Mouse (Mus musculus) hindbrain, embryonic 12.5 days (tissue): ENCODE results near the gene Agbl3. TPM values are rescaled to one million over a fixed set of nuclear protein-coding genes. Genes with fewer than 3 reads are reported as not detected.

Source experiments
- ATAC-seq: fragments of 200-750 bp; cut with Nextera tagmentation; 2 replicates; pipeline ENCODE4 v1.8.0; 2017; ENCODE audit warnings: moderate TSS enrichment; ENCODE audit not compliant: low FRiP score
- H3K27ac ChIP-seq: fragments of 300-500 bp; sonication (generic); 2 replicates; pipeline ENCODE4 v1.5.1; 2016; ENCODE audit warnings: mild to moderate bottlenecking
- H3K27me3 ChIP-seq: fragments of 300-500 bp; sonication (generic); 2 replicates; pipeline ENCODE4 v1.6.1; 2016; ENCODE audit warnings: mild to moderate bottlenecking
- H3K36me3 ChIP-seq: fragments of 300-500 bp; sonication (generic); 2 replicates; pipeline ENCODE4 v1.6.1; 2016; ENCODE audit warnings: mild to moderate bottlenecking
- H3K4me1 ChIP-seq: fragments of 300-500 bp; sonication (generic); 2 replicates; pipeline ENCODE4 v1.6.1; 2016
- H3K4me2 ChIP-seq: fragments of 300-500 bp; sonication (generic); replicated peaks from 2 replicates; pipeline ENCODE4 v1.6.1; 2016; ENCODE audit warnings: mild to moderate bottlenecking
- H3K4me3 ChIP-seq: fragments of 300-500 bp; sonication (generic); 2 replicates; pipeline ENCODE4 v1.5.1; 2016; ENCODE audit warnings: mild to moderate bottlenecking
- H3K9ac ChIP-seq: fragments of 300-500 bp; sonication (generic); 2 replicates; pipeline ENCODE4 v1.6.1; 2016; ENCODE audit warnings: mild to moderate bottlenecking, moderate library complexity
- H3K9me3 ChIP-seq: fragments of 300-500 bp; sonication (generic); replicated peaks from 2 replicates; pipeline ENCODE4 v1.6.1; 2016; ENCODE audit warnings: mild to moderate bottlenecking
- WGBS: fragments of 180-500 bp; shearing (Covaris S2); methylation state at CpG from one replicate; pipeline ENCODE4 v1.1.7; 2016; 5-methylcytosine and 5-hydroxymethylcytosine counted together
- polyA plus RNA-seq: library from polyadenylated mRNA; unstranded; fragments of >200 nt; fragmentation: Nextera tagmentation; extraction: Ambion mirVana; gene quantifications from 2 replicates; pipeline ENCODE4 v1.2.1, GENCODE M21; 2016

The Agbl3 gene
- polyA plus RNA-seq, result 8.9 and 9.3 TPM in 2 replicates

- H3K4me3 ChIP-seq, result peak within 1 kb of the TSS; percentile 69
- no peaks in the 10 kb centered on the region for H3K36me3 ChIP-seq
- H3K9me3 ChIP-seq, result no peaks in the 10 kb centered on the region
- H3K27ac ChIP-seq, result peak within 1 kb of the TSS; percentile 97
- under 1% methylated on average over 74 of the region's 81 CpGs for whole genome bisulfite sequencing
- no peaks in the 10 kb centered on the region for H3K4me1 ChIP-seq
- peak; percentile 95 for ATAC-seq
- peak within 1 kb of the TSS; percentile 90 for H3K9ac ChIP-seq
- no peaks in the 10 kb centered on the region for H3K27me3 ChIP-seq
- H3K4me2 ChIP-seq, result peak within 1 kb of the TSS; percentile 67
These were observed at the start of gene Agbl3 for GRCm38 (mm10) chr6:34780231-34780942. Gene Agbl3 (plus strand): TSS chr6:34780432.

GRCm38 (mm10) chr6:34731007-34731406, 49.2 kb upstream of the Agbl3 start:
- WGBS, result 77% methylated on average over 6 of the region's 6 CpGs
- Histone ChIP-seq H3K36me3 (no peaks in the 10 kb centered on the region), H3K9ac (no peak overlapping the region), H3K4me2 (no peak overlapping the region), H3K4me3 (no peak overlapping the region), H3K4me1 (peaks cover 24% of the 10 kb centered on the region), H3K27me3 (no peaks in the 10 kb centered on the region), H3K9me3 (no peaks in the 10 kb centered on the region), H3K27ac (no peak overlapping the region)
- ATAC-seq, result no peak

DNA sequence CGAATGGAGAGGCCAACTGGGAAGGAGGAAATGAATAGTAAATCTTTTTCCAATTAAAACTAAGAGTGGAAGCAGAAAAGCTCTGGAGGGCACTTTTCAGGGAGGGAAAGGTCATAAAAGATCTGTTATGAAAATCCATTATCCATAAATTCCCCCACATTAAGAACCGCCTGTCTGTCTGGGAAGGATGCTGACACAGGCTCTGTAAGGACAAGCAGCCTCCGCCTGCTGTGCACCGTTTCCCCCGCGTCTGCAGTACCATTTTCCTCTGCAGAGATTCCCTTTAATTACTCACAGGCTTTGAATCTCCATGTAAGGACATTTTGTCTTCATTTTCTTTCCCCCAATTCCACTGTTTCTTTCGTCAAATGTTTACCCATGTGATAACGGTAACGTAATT, 48.7 kb upstream of the Agbl3 start:
- Histone ChIP-seq H3K36me3 (no peaks in the 10 kb centered on the region), H3K27ac (no peak overlapping the region), H3K27me3 (no peaks in the 10 kb centered on the region), H3K4me1 (peaks cover 19% of the 10 kb centered on the region), H3K9ac (no peak overlapping the region), H3K4me2 (no peak overlapping the region), H3K9me3 (no peaks in the 10 kb centered on the region), H3K4me3 (no peak overlapping the region)
- 75% methylated on average over 9 of the region's 9 CpGs for WGBS
- no peak for ATAC-seq

- Histone ChIP-seq H3K27ac (no peak overlapping the region), H3K4me3 (no peak overlapping the region), H3K9ac (no peak overlapping the region), H3K4me2 (no peak overlapping the region), H3K4me1 (peaks cover 6% of the 10 kb centered on the region; the same call in 1 of the 2 replicates), H3K27me3 (no peaks in the 10 kb centered on the region), H3K9me3 (no peaks in the 10 kb centered on the region), H3K36me3 (no peaks in the 10 kb centered on the region)
- ATAC-seq, result no peak
- 82% methylated on average over 13 of the region's 13 CpGs for WGBS
These were observed 45.1 kb upstream of the Agbl3 start for GRCm38 (mm10) chr6:34734940-34735695.

GRCm38 (mm10) chr6:34736934-34737333, 43.3 kb upstream of the Agbl3 start:
- no peak overlapping the region for H3K9ac ChIP-seq
- no peak for ATAC-seq
- no peaks in the 10 kb centered on the region for H3K36me3 ChIP-seq
- no peak overlapping the region for H3K27ac ChIP-seq
- H3K9me3 ChIP-seq, result no peaks in the 10 kb centered on the region
- no peaks in the 10 kb centered on the region for H3K4me1 ChIP-seq
- H3K4me2 ChIP-seq, result no peak overlapping the region
- no peaks in the 10 kb centered on the region for H3K27me3 ChIP-seq
- 51% methylated on average over 2 of the region's 2 CpGs for WGBS
- no peak overlapping the region for H3K4me3 ChIP-seq

GRCm38 (mm10) chr6:34743946-34744345, 36.3 kb upstream of the Agbl3 start:
- Histone ChIP-seq H3K4me3 (no peak overlapping the region), H3K36me3 (peaks cover 10% of the 10 kb centered on the region)

GRCm38 (mm10) chr6:34747846-34748245, 32.4 kb upstream of the Agbl3 start:
- ATAC-seq, result no peak
- 77% methylated on average over 6 of the region's 6 CpGs for WGBS
- peaks cover 5% of the 10 kb centered on the region; the same call in 1 of the 2 replicates for H3K36me3 ChIP-seq

More at GRCm38 (mm10) chr6:34743946-34744345, 36.3 kb upstream of the Agbl3 start:
- no peaks in the 10 kb centered on the region for H3K9me3 ChIP-seq
- no peak overlapping the region for H3K27ac ChIP-seq
- 85% methylated on average over 4 of the region's 4 CpGs for WGBS
- no peaks in the 10 kb centered on the region for H3K27me3 ChIP-seq
- H3K9ac ChIP-seq, result no peak overlapping the region
- H3K4me2 ChIP-seq, result no peak overlapping the region
- ATAC-seq, result no peak
- H3K4me1 ChIP-seq, result no peaks in the 10 kb centered on the region

GRCm38 (mm10) chr6:34748566-34748965, 31.7 kb upstream of the Agbl3 start:
- Histone ChIP-seq H3K4me3 (no peak overlapping the region), H3K27me3 (no peaks in the 10 kb centered on the region), H3K36me3 (peaks cover 5% of the 10 kb centered on the region; the same call in 1 of the 2 replicates), H3K27ac (no peak overlapping the region), H3K4me1 (no peaks in the 10 kb centered on the region), H3K9me3 (no peaks in the 10 kb centered on the region), H3K9ac (no peak overlapping the region), H3K4me2 (no peak overlapping the region)
- no peak for ATAC-seq
- WGBS, result 82% methylated on average over 11 of the region's 11 CpGs

More at GRCm38 (mm10) chr6:34747846-34748245, 32.4 kb upstream of the Agbl3 start:
- H3K9me3 ChIP-seq, result no peaks in the 10 kb centered on the region
- H3K4me1 ChIP-seq, result no peaks in the 10 kb centered on the region
- H3K4me3 ChIP-seq, result no peak overlapping the region
- H3K4me2 ChIP-seq, result no peak overlapping the region
- no peak overlapping the region for H3K9ac ChIP-seq
- H3K27me3 ChIP-seq, result no peaks in the 10 kb centered on the region
- no peak overlapping the region for H3K27ac ChIP-seq

DNA sequence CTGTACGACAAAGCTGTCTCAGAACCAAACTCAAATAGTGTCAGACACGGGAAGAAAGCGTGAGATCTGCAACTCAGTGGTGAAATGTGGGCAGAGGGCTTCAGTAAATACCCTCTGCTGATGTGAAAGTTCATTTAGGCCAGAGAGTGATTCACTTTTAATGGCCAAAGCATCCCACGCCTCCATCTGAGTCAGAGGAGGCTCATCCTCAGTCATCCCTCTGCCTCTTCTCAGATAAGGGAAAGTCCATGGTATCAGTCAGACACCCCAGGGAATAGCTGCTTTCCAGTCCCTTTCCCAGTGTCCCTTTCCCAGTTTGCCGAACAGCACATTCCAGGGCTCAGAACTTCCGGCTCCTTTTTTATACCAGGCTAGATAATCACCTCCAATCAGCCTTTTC, 30.7 kb upstream of the Agbl3 start:
- no peaks in the 10 kb centered on the region for H3K9me3 ChIP-seq
- H3K27ac ChIP-seq, result no peak overlapping the region
- H3K4me2 ChIP-seq, result no peak overlapping the region
- peaks cover 5% of the 10 kb centered on the region; the same call in 1 of the 2 replicates for H3K36me3 ChIP-seq
- H3K4me1 ChIP-seq, result no peaks in the 10 kb centered on the region
- H3K9ac ChIP-seq, result no peak overlapping the region
- no peak for ATAC-seq
- no peak overlapping the region for H3K4me3 ChIP-seq
- 78% methylated on average over 6 of the region's 6 CpGs for WGBS
- H3K27me3 ChIP-seq, result no peaks in the 10 kb centered on the region

DNA sequence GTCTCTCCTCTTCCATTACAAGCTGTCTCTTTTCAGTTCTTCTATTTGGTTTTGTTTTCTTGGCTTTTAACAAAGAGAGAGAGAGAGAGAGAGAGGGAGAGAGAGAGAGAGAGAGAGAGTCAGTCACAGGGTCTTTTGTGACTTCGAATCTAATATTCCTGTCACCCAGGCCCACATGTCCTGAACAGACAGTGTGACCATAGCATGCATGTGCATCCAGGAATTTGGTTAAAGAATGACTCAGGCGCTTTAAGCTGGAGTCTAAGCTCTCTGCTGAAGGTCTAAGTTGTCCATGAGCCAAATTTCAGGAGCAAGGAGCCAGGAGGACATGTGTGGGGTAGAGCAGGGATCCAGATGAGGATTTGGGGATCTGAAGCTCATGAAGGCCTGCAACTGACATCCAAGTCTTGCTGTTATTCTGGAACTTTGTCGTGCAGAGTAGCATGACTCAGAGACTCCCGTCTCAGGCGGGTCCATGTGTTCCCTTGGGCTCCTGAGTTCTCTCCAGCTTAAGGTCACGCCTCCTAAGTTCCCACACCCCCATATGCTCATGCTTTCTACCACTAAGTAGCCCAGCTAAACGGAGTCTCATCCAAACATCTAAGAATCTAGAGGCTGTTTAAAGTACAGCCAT, 29.6 kb upstream of the Agbl3 start:
- Histone ChIP-seq H3K4me1 (no peaks in the 10 kb centered on the region), H3K27ac (no peak overlapping the region), H3K27me3 (no peaks in the 10 kb centered on the region), H3K9me3 (no peaks in the 10 kb centered on the region), H3K4me3 (no peak overlapping the region), H3K9ac (no peak overlapping the region), H3K36me3 (peaks cover 7% of the 10 kb centered on the region; the same call in 1 of the 2 replicates), H3K4me2 (no peak overlapping the region)
- 80% methylated on average over 7 of the region's 7 CpGs for WGBS
- no peak for ATAC-seq

- H3K9ac ChIP-seq, result no peak overlapping the region
- H3K36me3 ChIP-seq, result peaks cover 12% of the 10 kb centered on the region
These were observed 28.6 kb upstream of the Agbl3 start for GRCm38 (mm10) chr6:34751625-34752024.

GRCm38 (mm10) chr6:34754448-34754847, 25.8 kb upstream of the Agbl3 start:
- Histone ChIP-seq H3K27ac (no peak overlapping the region), H3K4me2 (no peak overlapping the region), H3K9me3 (no peaks in the 10 kb centered on the region), H3K9ac (no peak overlapping the region), H3K4me1 (no peaks in the 10 kb centered on the region), H3K4me3 (no peak overlapping the region), H3K36me3 (peaks cover 24% of the 10 kb centered on the region), H3K27me3 (no peaks in the 10 kb centered on the region)
- WGBS, result 42% methylated on average over 5 of the region's 5 CpGs
- peak; percentile 67; the same call in 1 of the 2 replicates for ATAC-seq

More at GRCm38 (mm10) chr6:34751625-34752024, 28.6 kb upstream of the Agbl3 start:
- Histone ChIP-seq H3K27me3 (no peaks in the 10 kb centered on the region), H3K4me3 (no peak overlapping the region), H3K9me3 (no peaks in the 10 kb centered on the region), H3K4me1 (no peaks in the 10 kb centered on the region), H3K4me2 (no peak overlapping the region), H3K27ac (no peak overlapping the region)
- no peak for ATAC-seq
